Mouse (Mus musculus): ENCODE data around the gene Mgrn1. TPM values are rescaled to one million over a fixed set of nuclear protein-coding genes. Genes with fewer than 3 reads are reported as not detected.

The Mgrn1 gene
- total and polyA plus RNA-seq, 3 experiments: 8.4 to 25.0 TPM; not detected in 1

DNA sequence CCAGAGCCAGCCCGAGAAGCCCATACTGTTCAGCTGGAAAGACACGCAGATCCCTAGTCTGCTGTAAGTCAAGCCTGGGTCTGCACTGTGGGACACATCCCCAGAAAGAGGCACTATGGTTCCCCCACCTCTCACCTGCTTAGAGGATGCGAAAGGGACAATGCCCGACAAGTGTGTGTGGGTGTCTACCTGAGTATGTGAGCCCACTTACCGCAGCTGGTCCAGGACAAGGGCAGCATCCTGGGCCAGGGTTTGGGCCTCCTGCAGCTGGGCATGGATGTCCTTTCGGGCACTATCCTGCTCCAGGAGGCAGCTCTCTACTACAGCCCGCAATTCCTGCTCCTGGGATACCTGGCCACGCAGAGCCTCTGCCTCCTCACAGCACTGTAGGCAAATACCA lies 56.8 kb downstream of the Mgrn1 start:
- Histone ChIP-seq H3K4me1 (ENCODE audit: control insufficient read depth in 1 of 2, insufficient read depth in 2 of 2, low read length in 2 of 2) (0 out of 4 replicates have a peak, but pooled peaks cover 0 to 5% of the 10 kb centered on the region in 2 experiments), H3K27ac (ENCODE audit: control insufficient read depth, low read depth, low read length) (no peak overlapping the region), H3K36me3 (ENCODE audit: control insufficient read depth in 1 of 2, insufficient read depth in 2 of 2, low read length in 2 of 2) (no peaks in the 10 kb centered on the region; a peak in 2 of 4 replicates), H3K79me2 (ENCODE audit: control insufficient read depth, insufficient read depth, low read length, poor library complexity) (peaks cover 4% of the 10 kb centered on the region), H3K4me3 (ENCODE audit: control insufficient read depth in 1 of 2, insufficient read depth in 1 of 2, low read depth in 2 of 2, low read length in 2 of 2) (no peak overlapping the region), H3K27me3 (ENCODE audit: control insufficient read depth in 1 of 2, insufficient read depth in 2 of 2, low read length in 2 of 2) (no peaks in the 10 kb centered on the region), H3K9ac (ENCODE audit: control insufficient read depth, low read depth, low read length, poor library complexity, severe bottlenecking) (no peak overlapping the region), H3K9me3 (replicated peaks; ENCODE audit: insufficient read depth, low read length) (no peaks in the 10 kb centered on the region)
- no peak for DNase-seq (ENCODE audit: low read depth, low spot score)
- no peak for TF ChIP-seq SIN3A (IDR thresholded peaks at IDR 0.05; ENCODE audit: low read length)
- no peak for TF ChIP-seq CTCF (IDR thresholded peaks at IDR 0.05 in 2 of 3, conservative IDR thresholded peaks at IDR 0.05 in 1 of 3; ENCODE audit: control insufficient read depth in 1 of 3, insufficient read depth in 1 of 3, low read depth in 2 of 3, low read length in 3 of 3, poor library complexity in 1 of 3, severe bottlenecking in 1 of 3)
- no peak for TF ChIP-seq ELF1 (IDR thresholded peaks at IDR 0.05; ENCODE audit: low read depth, low read length)
- TF ChIP-seq TAL1 (IDR thresholded peaks at IDR 0.05; ENCODE audit: low read length): no peak
- TF ChIP-seq RCOR1 (IDR thresholded peaks at IDR 0.05; ENCODE audit: low read depth, low read length): no peak
- no peak for TF ChIP-seq ZKSCAN1 (IDR thresholded peaks at IDR 0.05; ENCODE audit: low read depth, low read length)
- no peak for TF ChIP-seq ZC3H11A (IDR thresholded peaks at IDR 0.05; ENCODE audit: low read depth, low read length)
- TF ChIP-seq POLR2A (IDR thresholded peaks at IDR 0.05; ENCODE audit: control insufficient read depth in 1 of 2, insufficient read depth in 1 of 2, low read depth in 1 of 2, low read length in 2 of 2, poor library complexity in 1 of 2): no peak
- no peak for TF ChIP-seq CHD1 (IDR thresholded peaks at IDR 0.05; ENCODE audit: low read depth, low read length)

DNA sequence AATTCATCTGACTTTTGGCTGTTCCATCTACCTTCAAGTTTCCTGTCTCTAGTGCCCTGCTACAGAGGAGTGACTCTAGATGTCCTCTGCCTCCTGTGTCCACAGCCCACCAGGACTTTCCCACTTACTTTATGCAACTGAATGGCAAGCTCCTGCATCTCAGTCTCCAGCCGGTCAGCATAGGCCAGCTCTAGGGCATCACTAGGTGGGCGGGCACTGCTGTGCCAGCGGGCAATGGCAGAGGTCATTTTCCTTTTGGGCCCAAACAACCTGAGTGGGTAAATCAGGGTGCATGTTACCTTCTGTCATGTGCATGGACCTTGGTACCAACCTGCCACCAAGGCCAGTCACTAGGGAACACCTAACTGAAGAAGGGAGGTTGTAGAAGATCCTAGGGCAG lies 57.4 kb downstream of the Mgrn1 start:
- TF ChIP-seq NELFE (IDR thresholded peaks at IDR 0.05; ENCODE audit: low read depth, low read length) (no peak), HCFC1 (IDR thresholded peaks at IDR 0.05; ENCODE audit: low read depth, low read length) (no peak), MAX (IDR thresholded peaks at IDR 0.05; ENCODE audit: low read length) (no peak), MYC (IDR thresholded peaks at IDR 0.05; ENCODE audit: low read depth, low read length) (no peak), RAD21 (IDR thresholded peaks at IDR 0.05; ENCODE audit: low read depth, low read length) (no peak), SMC3 (IDR thresholded peaks at IDR 0.05; ENCODE audit: low read depth, low read length) (no peak), ZNF384 (IDR thresholded peaks at IDR 0.05; ENCODE audit: low read depth, low read length) (no peak), GATA1 (IDR thresholded peaks at IDR 0.05; ENCODE audit: low read depth, low read length) (no peak), UBTF (IDR thresholded peaks at IDR 0.05; ENCODE audit: borderline replicate concordance, insufficient read depth, low read depth, low read length) (no peak), CTCF (IDR thresholded peaks at IDR 0.05 in 2 of 3, conservative IDR thresholded peaks at IDR 0.05 in 1 of 3; ENCODE audit: control insufficient read depth in 1 of 3, insufficient read depth in 1 of 3, low read depth in 2 of 3, low read length in 3 of 3, poor library complexity in 1 of 3, severe bottlenecking in 1 of 3) (no peak), RCOR1 (IDR thresholded peaks at IDR 0.05; ENCODE audit: low read depth, low read length) (no peak), USF2 (IDR thresholded peaks at IDR 0.05; ENCODE audit: borderline replicate concordance in 1 of 2, insufficient read depth in 1 of 2, low read depth in 1 of 2, low read length in 2 of 2) (no peak), ZMIZ1 (IDR thresholded peaks at IDR 0.05; ENCODE audit: low read depth, low read length) (no peak)
- 0 out of 4 replicates have a peak, but pooled peaks cover 0 to 5% of the 10 kb centered on the region in 2 experiments for H3K4me1 ChIP-seq (ENCODE audit: control insufficient read depth in 1 of 2, insufficient read depth in 2 of 2, low read length in 2 of 2)
- H3K9ac ChIP-seq (ENCODE audit: control insufficient read depth, low read depth, low read length, poor library complexity, severe bottlenecking): no peak overlapping the region

More for the DNA sequence above, 57.4 kb downstream of the Mgrn1 start:
- no peaks in the 10 kb centered on the region for H3K9me3 ChIP-seq (replicated peaks; ENCODE audit: insufficient read depth, low read length)
- H3K27ac ChIP-seq (ENCODE audit: control insufficient read depth, low read depth, low read length): no peak overlapping the region
- H3K4me3 ChIP-seq (ENCODE audit: control insufficient read depth in 1 of 2, insufficient read depth in 1 of 2, low read depth in 2 of 2, low read length in 2 of 2): no peak overlapping the region
- H3K79me2 ChIP-seq (ENCODE audit: control insufficient read depth, insufficient read depth, low read length, poor library complexity): peaks cover 4% of the 10 kb centered on the region
- H3K36me3 ChIP-seq (ENCODE audit: control insufficient read depth in 1 of 2, insufficient read depth in 2 of 2, low read length in 2 of 2): no peaks in the 10 kb centered on the region; a peak in 2 of 4 replicates
- no peaks in the 10 kb centered on the region for H3K27me3 ChIP-seq (ENCODE audit: control insufficient read depth in 1 of 2, insufficient read depth in 2 of 2, low read length in 2 of 2)
- DNase-seq (ENCODE audit: low read depth, low spot score): no peak
